Mouse (Mus musculus): ENCODE measurements around the gene Cmip. TPM values are rescaled to one million over a fixed set of nuclear protein-coding genes. Genes with fewer than 3 reads are reported as not detected.

Gene Cmip
- polyA plus RNA-seq, 2 experiments: 27.1 to 39.7 TPM

DNA sequence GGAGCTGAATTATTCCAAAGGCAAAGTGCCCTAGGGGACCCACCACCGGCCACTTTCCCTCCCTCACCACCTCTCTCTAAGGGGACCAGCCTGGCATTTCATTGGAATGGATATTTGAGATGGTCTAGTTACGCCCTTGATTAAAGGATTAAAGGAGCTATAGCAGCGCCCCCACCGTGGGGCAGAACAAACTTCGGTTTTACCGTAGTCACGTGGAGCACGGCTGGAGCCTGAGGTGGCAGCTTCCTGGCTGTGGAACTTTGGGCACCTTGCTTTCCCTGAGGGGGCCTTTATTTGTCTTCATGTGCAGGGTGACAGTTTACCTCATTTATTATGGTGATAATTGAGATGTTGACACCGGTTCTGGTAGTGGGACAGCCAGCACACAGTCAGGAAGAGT, 4.8 kb downstream of the Cmip start:
- WGBS: 22% methylated on average over 9 of the region's 9 CpGs
- H3K9me3 ChIP-seq (ENCODE audit: control insufficient read depth, low read length): no peaks in the 10 kb centered on the region
- H3K9ac ChIP-seq (ENCODE audit: low read depth, low read length, severe bottlenecking): no peak overlapping the region
- 0 out of 2 replicates have a peak overlapping the region, but pooled peaks have one; percentile 4 for H3K4me2 ChIP-seq (replicated peaks; ENCODE audit: low read depth, low read length, severe bottlenecking)
- no peak for TF ChIP-seq POLR2A (IDR thresholded peaks at IDR 0.05; ENCODE audit: borderline replicate concordance, extremely low read depth, insufficient read depth, insufficient read length)
- peaks cover 36% of the 10 kb centered on the region for H3K4me1 ChIP-seq (ENCODE audit: control insufficient read depth, insufficient read depth, low read length)
- no peak overlapping the region for H3K27ac ChIP-seq (replicated peaks; ENCODE audit: low read depth, low read length)
- H3K4me3 ChIP-seq (replicated peaks; ENCODE audit: low read length): no peak overlapping the region
- DNase-seq (ENCODE audit: low spot score) (no peak), ATAC-seq (ENCODE audit: low FRiP score, low read depth) (no peak)
- H3K36me3 ChIP-seq (ENCODE audit: control insufficient read depth, insufficient read depth, low read length): no peaks in the 10 kb centered on the region
- H3K27me3 ChIP-seq (ENCODE audit: control insufficient read depth, insufficient read depth, low read length): no peaks in the 10 kb centered on the region

DNA sequence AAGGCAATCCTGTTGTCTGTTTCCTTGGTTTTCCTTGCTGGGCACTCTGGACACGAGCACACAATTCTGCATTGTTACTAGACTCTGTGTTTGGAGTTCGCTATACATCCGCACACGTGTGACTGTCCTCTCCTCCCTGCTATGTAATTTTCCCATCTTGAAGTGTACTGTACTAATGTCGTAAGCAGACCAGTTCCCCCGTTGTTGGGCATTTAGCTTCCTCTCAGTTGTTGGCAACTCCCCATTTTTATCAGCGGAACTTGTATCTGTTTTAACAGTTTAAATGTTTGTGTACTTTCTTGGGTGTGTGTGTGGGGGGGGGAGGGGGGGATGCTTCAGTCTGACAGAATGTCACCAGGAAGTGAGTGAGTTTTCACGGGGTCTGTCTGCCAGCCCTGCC, 5.8 kb downstream of the Cmip start:
- Histone ChIP-seq H3K9me3 (ENCODE audit: control insufficient read depth, low read length) (no peaks in the 10 kb centered on the region), H3K27me3 (ENCODE audit: control insufficient read depth, insufficient read depth, low read length) (no peaks in the 10 kb centered on the region), H3K27ac (replicated peaks; ENCODE audit: low read depth, low read length) (no peak overlapping the region), H3K36me3 (ENCODE audit: control insufficient read depth, insufficient read depth, low read length) (no peaks in the 10 kb centered on the region), H3K4me1 (ENCODE audit: control insufficient read depth, insufficient read depth, low read length) (peaks cover 36% of the 10 kb centered on the region), H3K4me3 (replicated peaks; ENCODE audit: low read length) (no peak overlapping the region), H3K4me2 (replicated peaks; ENCODE audit: low read depth, low read length, severe bottlenecking) (no peak overlapping the region), H3K9ac (ENCODE audit: low read depth, low read length, severe bottlenecking) (no peak overlapping the region)
- TF ChIP-seq POLR2A (IDR thresholded peaks at IDR 0.05; ENCODE audit: borderline replicate concordance, extremely low read depth, insufficient read depth, insufficient read length): no peak
- DNase-seq (ENCODE audit: low spot score): no peak
- 64% methylated on average over 8 of the region's 8 CpGs for WGBS
- no peak for ATAC-seq (ENCODE audit: low FRiP score, low read depth)

DNA sequence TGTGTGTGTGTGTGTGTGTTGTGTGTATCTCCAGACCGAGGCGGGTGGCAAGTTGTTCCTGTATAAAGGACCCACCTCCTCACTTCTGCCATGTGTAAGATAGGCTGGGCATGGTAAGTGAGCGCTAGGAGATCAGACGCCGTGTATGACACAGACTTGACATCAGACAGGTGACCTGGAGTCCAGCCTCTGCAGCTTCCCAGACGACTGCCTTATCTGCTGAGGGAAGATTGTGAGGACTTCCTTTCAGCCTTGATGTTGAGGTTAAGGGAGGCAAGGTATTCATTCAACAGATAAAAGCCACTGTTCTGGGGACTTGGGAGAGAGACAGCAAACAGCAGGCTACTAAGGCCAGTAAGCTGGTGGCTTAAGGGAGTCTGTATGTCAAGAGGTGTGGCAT, 6.6 kb downstream of the Cmip start:
- ATAC-seq (ENCODE audit: low FRiP score, low read depth) (no peak), DNase-seq (ENCODE audit: low spot score) (no peak)
- Histone ChIP-seq H3K9ac (ENCODE audit: low read depth, low read length, severe bottlenecking) (no peak overlapping the region), H3K36me3 (ENCODE audit: control insufficient read depth, insufficient read depth, low read length) (no peaks in the 10 kb centered on the region), H3K9me3 (ENCODE audit: control insufficient read depth, low read length) (no peaks in the 10 kb centered on the region), H3K27ac (replicated peaks; ENCODE audit: low read depth, low read length) (no peak overlapping the region), H3K4me3 (replicated peaks; ENCODE audit: low read length) (no peak overlapping the region), H3K27me3 (ENCODE audit: control insufficient read depth, insufficient read depth, low read length) (no peaks in the 10 kb centered on the region), H3K4me1 (ENCODE audit: control insufficient read depth, insufficient read depth, low read length) (peaks cover 32% of the 10 kb centered on the region), H3K4me2 (replicated peaks; ENCODE audit: low read depth, low read length, severe bottlenecking) (no peak overlapping the region)
- TF ChIP-seq POLR2A (IDR thresholded peaks at IDR 0.05; ENCODE audit: borderline replicate concordance, extremely low read depth, insufficient read depth, insufficient read length): no peak
- 70% methylated on average over 6 of the region's 6 CpGs for WGBS

DNA sequence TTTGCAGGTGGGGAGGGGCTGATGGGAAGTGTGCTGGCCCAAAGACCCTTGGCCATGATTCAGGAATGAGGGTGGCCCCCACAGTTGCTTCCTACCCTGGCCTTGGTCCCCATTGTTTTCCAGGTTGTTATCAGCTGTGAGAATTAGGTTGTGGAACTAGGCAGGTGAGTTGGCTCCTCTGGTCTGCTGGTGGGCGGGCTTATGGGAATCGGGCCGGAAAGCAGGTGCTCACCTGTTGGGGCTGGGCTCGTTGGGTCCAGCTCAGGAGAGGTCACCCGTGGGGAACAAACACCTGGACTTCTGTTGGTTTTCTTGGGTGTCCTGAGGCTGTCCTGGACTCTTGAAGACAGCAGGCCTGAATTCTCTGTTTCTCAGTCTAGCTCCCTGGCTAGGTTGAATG, 8.2 kb downstream of the Cmip start:
- no peaks in the 10 kb centered on the region for H3K36me3 ChIP-seq (ENCODE audit: control insufficient read depth, insufficient read depth, low read length)
- H3K27ac ChIP-seq (replicated peaks; ENCODE audit: low read depth, low read length): no peak overlapping the region
- H3K4me1 ChIP-seq (ENCODE audit: control insufficient read depth, insufficient read depth, low read length): peaks cover 16% of the 10 kb centered on the region
- no peak for TF ChIP-seq POLR2A (IDR thresholded peaks at IDR 0.05; ENCODE audit: borderline replicate concordance, extremely low read depth, insufficient read depth, insufficient read length)
- no peaks in the 10 kb centered on the region for H3K27me3 ChIP-seq (ENCODE audit: control insufficient read depth, insufficient read depth, low read length)
- no peak for DNase-seq (ENCODE audit: low spot score)
- ATAC-seq (ENCODE audit: low FRiP score, low read depth): no peak
- whole genome bisulfite sequencing: 77% methylated on average over 5 of the region's 5 CpGs
- H3K4me2 ChIP-seq (replicated peaks; ENCODE audit: low read depth, low read length, severe bottlenecking): no peak overlapping the region
- H3K9me3 ChIP-seq (ENCODE audit: control insufficient read depth, low read length): no peaks in the 10 kb centered on the region
- no peak overlapping the region for H3K9ac ChIP-seq (ENCODE audit: low read depth, low read length, severe bottlenecking)
- H3K4me3 ChIP-seq (replicated peaks; ENCODE audit: low read length): no peak overlapping the region

DNA sequence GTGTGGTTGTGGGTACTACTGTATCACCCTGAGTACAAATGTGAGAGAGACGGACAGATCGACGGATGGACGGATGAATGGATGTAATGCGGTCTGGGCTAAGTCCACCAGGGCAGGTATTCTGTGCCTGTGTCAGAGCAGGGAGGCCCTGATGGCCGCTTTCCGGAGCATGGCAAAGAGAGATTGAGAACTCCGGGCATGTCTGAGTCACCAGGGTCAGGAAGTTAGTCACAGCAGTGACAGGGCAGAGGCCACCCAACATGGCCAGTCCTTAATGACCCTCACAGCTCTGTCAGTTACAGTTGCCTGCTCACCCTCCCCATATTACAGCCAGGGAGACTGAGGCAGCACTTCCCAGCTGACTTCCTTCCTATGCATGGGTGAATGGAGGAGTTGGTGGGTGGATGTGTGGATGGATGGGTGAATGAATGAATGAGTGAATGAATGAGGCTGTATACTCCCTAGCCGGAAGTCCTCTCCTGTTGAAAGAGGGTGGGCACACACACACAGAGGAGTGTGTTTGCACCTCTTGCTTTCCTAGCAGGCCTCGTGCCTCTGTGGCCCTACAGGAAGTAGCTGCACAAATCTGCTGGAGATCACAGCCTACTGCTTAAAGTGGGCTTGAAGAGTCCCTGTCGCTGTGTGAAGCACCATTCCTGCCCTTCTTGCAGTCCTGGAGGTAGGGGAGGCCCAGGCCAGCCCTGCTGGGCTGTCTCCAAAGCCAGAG, 10.7 kb downstream of the Cmip start:
- no peaks in the 10 kb centered on the region for H3K36me3 ChIP-seq (ENCODE audit: control insufficient read depth, insufficient read depth, low read length)
- H3K9ac ChIP-seq (ENCODE audit: low read depth, low read length, severe bottlenecking): no peak overlapping the region
- H3K27me3 ChIP-seq (ENCODE audit: control insufficient read depth, insufficient read depth, low read length): no peaks in the 10 kb centered on the region
- H3K4me3 ChIP-seq (replicated peaks; ENCODE audit: low read length): no peak overlapping the region
- H3K9me3 ChIP-seq (ENCODE audit: control insufficient read depth, low read length): no peaks in the 10 kb centered on the region
- no peak overlapping the region for H3K27ac ChIP-seq (replicated peaks; ENCODE audit: low read depth, low read length)
- no peak for TF ChIP-seq POLR2A (IDR thresholded peaks at IDR 0.05; ENCODE audit: borderline replicate concordance, extremely low read depth, insufficient read depth, insufficient read length)
- no peak overlapping the region for H3K4me2 ChIP-seq (replicated peaks; ENCODE audit: low read depth, low read length, severe bottlenecking)
- no peak for DNase-seq (ENCODE audit: low spot score)
- no peak for ATAC-seq (ENCODE audit: low FRiP score, low read depth)
- WGBS: 80% methylated on average over 11 of the region's 11 CpGs
- H3K4me1 ChIP-seq (ENCODE audit: control insufficient read depth, insufficient read depth, low read length): no peaks in the 10 kb centered on the region; the same call in 1 of the 2 replicates
